Comparison of ENCODE assay signal across 22 mouse cellular contexts in genomic region chr13:9667954-9668496, GRCm38 (mm10).
"Had no signal": no experiment of that assay in that cellular context is flagged by ENCODE, and none has a peak within 500 bp of the region (broad histone marks: within the 10 kb centered on the region; RNA-seq: fewer than 3 reads in every experiment).

No protein-coding gene starts in this region.

- ATAC-seq: intestine, postnatal 0 days; liver, postnatal 0 days; midbrain, embryonic 13.5 days; midbrain, embryonic 16.5 days had no signal

- H3K4me3 ChIP-seq: limb, embryonic 12.5 days; limb, embryonic 15.5 days; megakaryocyte, embryonic 14.5 days; midbrain, embryonic 10.5 days; midbrain, embryonic 13.5 days; myocyte; neural tube, embryonic 13.5 days; stomach, embryonic 15.5 days had no signal

- H3K27ac ChIP-seq: kidney, postnatal 0 days; limb, embryonic 12.5 days; limb, embryonic 15.5 days; liver, embryonic 14.5 days; midbrain, embryonic 10.5 days; midbrain, embryonic 13.5 days; neural tube, embryonic 13.5 days; stomach, embryonic 15.5 days had no signal

- H3K36me3 ChIP-seq: stomach, embryonic 15.5 days had no signal

- H3K4me2 ChIP-seq: limb, embryonic 12.5 days; limb, embryonic 15.5 days; liver, embryonic 11.5 days; midbrain, embryonic 13.5 days; neural tube, embryonic 13.5 days; stomach, embryonic 15.5 days had no signal

- H3K4me1 ChIP-seq: limb, embryonic 12.5 days; limb, embryonic 15.5 days; megakaryocyte, embryonic 14.5 days; midbrain, embryonic 10.5 days; midbrain, embryonic 13.5 days; neural tube, embryonic 13.5 days; stomach, embryonic 15.5 days had no signal

- H3K9me3 ChIP-seq: limb, embryonic 12.5 days; limb, embryonic 15.5 days; megakaryocyte, embryonic 14.5 days; midbrain, embryonic 10.5 days; midbrain, embryonic 13.5 days; neural tube, embryonic 13.5 days; stomach, embryonic 15.5 days had no signal

- H3K9ac ChIP-seq: limb, embryonic 12.5 days; limb, embryonic 15.5 days; liver, embryonic 14.5 days; liver, postnatal 0 days; midbrain, embryonic 13.5 days; neural tube, embryonic 13.5 days; stomach, embryonic 15.5 days had no signal

- H3K27me3 ChIP-seq: limb, embryonic 12.5 days; limb, embryonic 15.5 days; megakaryocyte, embryonic 14.5 days; midbrain, embryonic 13.5 days; neural tube, embryonic 13.5 days; stomach, embryonic 15.5 days had no signal

- DNase-seq: kidney, adult 2 months; kidney, postnatal 25 days; left cerebral cortex, postnatal 4 days; liver, postnatal 0 days; retina, postnatal 1 day; right cerebral cortex, postnatal 25 days; spleen, adult 18-20 months; thymus, adult 18-20 months; thymus, postnatal 36 days had no signal
